Mouse (Mus musculus) urinary bladder, adult 2 months (tissue): ENCODE measurements around the gene Gm4305. TPM values are rescaled to one million over a fixed set of nuclear protein-coding genes. Genes with fewer than 3 reads are reported as not detected.
A peak's percentile ranks its signal among the peaks of the same experiment; 100 is the strongest.
"Not testable (repeated sequence)": the region's sequence is repeated elsewhere in the genome, so short reads cannot be mapped to it uniquely, and the experiment has no call there.

ENCODE experiments used
- DNase-seq: peaks from one replicate; pipeline ENCODE4 v3.0.0; 2022; ENCODE audit warnings: low spot score
- polyA plus RNA-seq: library from polyadenylated mRNA; depleted of rRNA; stranded (reverse); fragments of >200 nt; gene quantifications from 2 replicates; pipeline ENCODE4 v1.2.3, GENCODE M21; 2012; rRNA removed

Gm4305 gene
- polyA plus RNA-seq: not detected in 2 replicates

DNA sequence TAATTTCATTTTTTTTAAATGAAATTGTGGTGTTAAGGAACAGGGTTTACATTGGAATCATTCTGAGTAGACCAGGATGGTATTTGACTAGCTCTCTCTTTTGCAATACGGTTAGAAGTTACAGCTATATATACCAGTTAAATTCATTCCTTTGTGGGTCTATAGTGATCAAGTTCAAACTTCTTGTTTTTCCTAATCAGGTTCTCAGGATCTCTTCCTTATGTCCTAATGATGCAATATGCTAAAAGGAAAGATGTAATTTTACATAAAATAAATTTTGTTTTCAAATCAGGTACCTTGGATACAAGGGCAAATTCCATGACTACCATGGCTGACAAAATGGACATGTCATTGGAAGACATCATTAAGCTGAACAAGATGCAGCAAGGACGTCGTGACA, at the start of gene Gm4305:
Gene Gm4305, plus strand, starts transcription at position 301 of the 400 bp plus-strand sequence.
- DNase-seq: not testable (repeated sequence)

DNA sequence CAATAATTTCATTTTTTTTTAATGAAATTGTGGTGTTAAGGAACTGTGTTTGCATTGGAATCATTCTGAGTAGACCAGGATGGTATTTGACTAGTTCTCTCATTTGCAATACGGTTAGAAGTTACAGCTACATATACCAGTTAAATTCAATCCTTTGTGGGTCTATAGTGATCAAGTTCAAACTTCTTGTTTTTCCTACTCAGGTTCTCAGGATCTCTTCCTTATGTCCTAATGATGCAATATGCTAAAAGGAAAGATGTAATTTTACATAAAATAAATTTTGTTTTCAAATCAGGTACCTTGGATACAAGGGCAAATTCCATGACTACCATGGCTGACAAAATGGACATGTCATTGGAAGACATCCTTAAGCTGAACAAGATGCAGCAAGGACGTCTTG, 15.5 kb upstream of the Gm4305 start, which contains the start of gene Gm4301:
Gene Gm4301, plus strand, starts transcription at position 301 of the 400 bp plus-strand sequence.
- not testable (repeated sequence) for DNase-seq

DNA sequence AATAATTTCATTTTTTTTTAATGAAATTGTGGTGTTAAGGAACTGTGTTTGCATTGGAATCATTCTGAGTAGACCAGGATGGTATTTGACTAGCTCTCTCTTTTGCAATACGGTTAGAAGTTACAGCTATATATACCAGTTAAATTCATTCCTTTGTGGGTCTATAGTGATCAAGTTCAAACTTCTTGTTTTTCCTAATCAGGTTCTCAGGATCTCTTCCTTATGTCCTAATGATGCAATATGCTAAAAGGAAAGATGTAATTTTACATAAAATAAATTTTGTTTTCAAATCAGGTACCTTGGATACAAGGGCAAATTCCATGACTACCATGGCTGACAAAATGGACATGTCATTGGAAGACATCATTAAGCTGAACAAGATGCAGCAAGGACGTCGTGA, 10.4 kb upstream of the Gm4305 start, which contains the start of gene Gm4302:
Gene Gm4302, plus strand, starts transcription at position 301 of the 400 bp plus-strand sequence.
- DNase-seq: not testable (repeated sequence)

DNA sequence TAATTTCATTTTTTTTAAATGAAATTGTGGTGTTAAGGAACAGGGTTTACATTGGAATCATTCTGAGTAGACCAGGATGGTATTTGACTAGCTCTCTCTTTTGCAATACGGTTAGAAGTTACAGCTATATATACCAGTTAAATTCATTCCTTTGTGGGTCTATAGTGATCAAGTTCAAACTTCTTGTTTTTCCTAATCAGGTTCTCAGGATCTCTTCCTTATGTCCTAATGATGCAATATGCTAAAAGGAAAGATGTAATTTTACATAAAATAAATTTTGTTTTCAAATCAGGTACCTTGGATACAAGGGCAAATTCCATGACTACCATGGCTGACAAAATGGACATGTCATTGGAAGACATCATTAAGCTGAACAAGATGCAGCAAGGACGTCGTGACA, 5.2 kb upstream of the Gm4305 start, which contains the start of gene Gm4303:
Gene Gm4303, plus strand, starts transcription at position 301 of the 400 bp plus-strand sequence.
- not testable (repeated sequence) for DNase-seq

- DNase-seq: peak; percentile 24
Observed at GRCm38 (mm10) chr10:100356841-100357240, 5.9 kb downstream of the Gm4305 start.

- not testable (repeated sequence) for DNase-seq
Observed at GRCm38 (mm10) chr10:100361038-100361437, 10.1 kb downstream of the Gm4305 start, which contains the start of gene Gm4307. TSS of gene Gm4307 (plus strand) at chr10:100361338.

GRCm38 (mm10) chr10:100382460-100382859, 31.6 kb downstream of the Gm4305 start, which contains the start of gene Gm4312:
TSS of gene Gm4312 (minus strand) at chr10:100382560.
- DNase-seq: not testable (repeated sequence)

Other genes starting within 250 kb of the Gm4305 start
- gene Gm4301, start 15.4 kb upstream of the Gm4305 start, polyA plus RNA-seq: not detected in 2 replicates
- gene Gm4302, start 10.3 kb upstream of the Gm4305 start, polyA plus RNA-seq: not detected in 2 replicates
- not detected in 2 replicates for gene Gm4303, start 5.1 kb upstream of the Gm4305 start, polyA plus RNA-seq
- gene Gm4307, start 10.2 kb downstream of the Gm4305 start, polyA plus RNA-seq: not detected in 2 replicates
- not detected in 2 replicates for gene Gm4312, start 31.5 kb downstream of the Gm4305 start, polyA plus RNA-seq
- 16.8 and 17.2 TPM in 2 replicates for gene Tmtc3, start 136.3 kb downstream of the Gm4305 start, polyA plus RNA-seq
- 6.5 and 6.8 TPM in 2 replicates for gene Cep290, start 136.5 kb downstream of the Gm4305 start, polyA plus RNA-seq
- gene 4930430F08Rik, start 239.3 kb downstream of the Gm4305 start, polyA plus RNA-seq: 11.8 and 12.3 TPM in 2 replicates
- gene 1700017N19Rik, start 239.4 kb downstream of the Gm4305 start, polyA plus RNA-seq: not detected in 2 replicates